Comparison of ENCODE assay signal across 25 mouse cellular contexts in genomic region chr11:68083562-68083961, GRCm38 (mm10).
DNase-seq lines count a peak whose midpoint lies in the region; ATAC-seq and TF ChIP-seq lines count a peak whose summit lies in the region.
"Had no signal": no experiment of that assay in that cellular context is flagged by ENCODE, and none has a peak within 500 bp of the region (broad histone marks: within the 10 kb centered on the region; RNA-seq: fewer than 3 reads in every experiment).

No protein-coding gene starts in this region.

- 52% methylated on average over 6 of the region's 6 CpGs for WGBS in embryonic facial prominence, embryonic 14.5 days
- 90% methylated on average over 6 of the region's 6 CpGs for WGBS in embryonic facial prominence, embryonic 10.5 days
- WGBS in midbrain, embryonic 14.5 days, result 88% methylated on average over 6 of the region's 6 CpGs
- 95% methylated on average over 6 of the region's 6 CpGs for WGBS in midbrain, embryonic 10.5 days
- WGBS in lung, postnatal 0 days, result 71% methylated on average over 6 of the region's 6 CpGs

- TF ChIP-seq CTCF in lung, postnatal 0 days (IDR thresholded peaks at IDR 0.05), result no peak

- no peak overlapping the region for H3K4me3 ChIP-seq in embryonic facial prominence, embryonic 14.5 days (ENCODE audit: low read depth, low read length)
- H3K4me3 ChIP-seq in embryonic facial prominence, embryonic 10.5 days, result no peak overlapping the region
- H3K4me3 ChIP-seq in midbrain, embryonic 14.5 days (replicated peaks; ENCODE audit: low read depth, low read length), result no peak overlapping the region
- H3K4me3 ChIP-seq in midbrain, embryonic 10.5 days, result no peak overlapping the region
- no peak overlapping the region for H3K4me3 ChIP-seq in lung, postnatal 0 days (ENCODE audit: low read depth, low read length)
- H3K4me3 ChIP-seq: embryonic facial prominence, embryonic 13.5 days; forebrain, embryonic 10.5 days; heart, adult 2 months; kidney, embryonic 15.5 days; left cerebral cortex, adult 2 months; megakaryocyte, embryonic 14.5 days had no signal

- H3K4me2 ChIP-seq in embryonic facial prominence, embryonic 14.5 days (ENCODE audit: low read depth, low read length), result no peak overlapping the region
- no peak overlapping the region for H3K4me2 ChIP-seq in midbrain, embryonic 14.5 days (ENCODE audit: low read length)
- H3K4me2 ChIP-seq in lung, postnatal 0 days (replicated peaks; ENCODE audit: low read depth, low read length), result no peak overlapping the region
- H3K4me2 ChIP-seq: embryonic facial prominence, embryonic 13.5 days; kidney, embryonic 15.5 days had no signal

- no peak overlapping the region for H3K9ac ChIP-seq in embryonic facial prominence, embryonic 14.5 days (ENCODE audit: low read depth, low read length)
- H3K9ac ChIP-seq in midbrain, embryonic 14.5 days (replicated peaks; ENCODE audit: low read length), result no peak overlapping the region
- H3K9ac ChIP-seq in lung, postnatal 0 days (replicated peaks; ENCODE audit: low read depth), result no peak overlapping the region
- H3K9ac ChIP-seq: embryonic facial prominence, embryonic 13.5 days; kidney, embryonic 15.5 days had no signal

- no peaks in the 10 kb centered on the region for H3K27me3 ChIP-seq in embryonic facial prominence, embryonic 14.5 days (replicated peaks; ENCODE audit: control insufficient read depth, insufficient read depth, low read length)
- no peaks in the 10 kb centered on the region for H3K27me3 ChIP-seq in embryonic facial prominence, embryonic 10.5 days (replicated peaks; ENCODE audit: low read depth, poor library complexity, severe bottlenecking)
- no peaks in the 10 kb centered on the region for H3K27me3 ChIP-seq in midbrain, embryonic 14.5 days (ENCODE audit: control insufficient read depth, insufficient read depth, low read length)
- no peaks in the 10 kb centered on the region for H3K27me3 ChIP-seq in midbrain, embryonic 10.5 days (ENCODE audit: low read depth, poor library complexity, severe bottlenecking)
- H3K27me3 ChIP-seq in lung, postnatal 0 days (replicated peaks; ENCODE audit: insufficient read depth, low read length), result no peaks in the 10 kb centered on the region
- H3K27me3 ChIP-seq: CH12.LX; embryonic facial prominence, embryonic 13.5 days; kidney, embryonic 15.5 days; megakaryocyte, embryonic 14.5 days had no signal

- DNase-seq in embryonic facial prominence, embryonic 14.5 days (ENCODE audit: low spot score), result peak; percentile 65
- DNase-seq in embryonic facial prominence, embryonic 10.5 days (ENCODE audit: low spot score), result no peak
- peak; percentile 16 for DNase-seq in midbrain, embryonic 14.5 days
- DNase-seq in midbrain, embryonic 10.5 days (ENCODE audit: low spot score), result no peak
- peak; percentile 38 for DNase-seq in Muller cell, postnatal 12 days (ENCODE audit: inconsistent ontology term)
- DNase-seq in mesoderm, embryonic 11.5 days (ENCODE audit: low read depth, low spot score), result peak; percentile 30
- no peak for DNase-seq in cerebellum, adult 9-10 months
- no peak for DNase-seq in lung, postnatal 0 days (ENCODE audit: low spot score)
- DNase-seq: adrenal gland, adult 8-10 months; cerebellum, adult 9-11 months; gastrocnemius, postnatal 10 days; heart, adult 2 months; heart, postnatal 36 days; kidney, postnatal 4 days; layer of hippocampus, adult 9-11 months; left cerebral cortex, postnatal 4 days; lung, adult 18-20 months; right cerebral cortex, postnatal 4 days had no signal

- no peaks in the 10 kb centered on the region for H3K36me3 ChIP-seq in embryonic facial prominence, embryonic 14.5 days (ENCODE audit: control insufficient read depth, insufficient read depth, low read length)
- H3K36me3 ChIP-seq in embryonic facial prominence, embryonic 10.5 days (replicated peaks), result no peaks in the 10 kb centered on the region
- H3K36me3 ChIP-seq in midbrain, embryonic 14.5 days (ENCODE audit: control insufficient read depth, insufficient read depth, low read length), result no peaks in the 10 kb centered on the region
- H3K36me3 ChIP-seq in midbrain, embryonic 10.5 days, result no peaks in the 10 kb centered on the region
- H3K36me3 ChIP-seq in lung, postnatal 0 days (ENCODE audit: insufficient read depth, low read length), result no peaks in the 10 kb centered on the region
- H3K36me3 ChIP-seq: embryonic facial prominence, embryonic 13.5 days; forebrain, embryonic 10.5 days; kidney, embryonic 15.5 days had no signal

- no peak overlapping the region for H3K27ac ChIP-seq in embryonic facial prominence, embryonic 14.5 days (replicated peaks; ENCODE audit: low read depth, low read length)
- H3K27ac ChIP-seq in embryonic facial prominence, embryonic 10.5 days (replicated peaks), result no peak overlapping the region
- H3K27ac ChIP-seq in midbrain, embryonic 14.5 days (replicated peaks; ENCODE audit: low read depth, low read length), result 0 out of 2 replicates have a peak overlapping the region, but pooled peaks have one; percentile 26
- H3K27ac ChIP-seq in midbrain, embryonic 10.5 days (replicated peaks), result no peak overlapping the region
- H3K27ac ChIP-seq in lung, postnatal 0 days (ENCODE audit: low read length), result no peak overlapping the region
- H3K27ac ChIP-seq: embryonic facial prominence, embryonic 13.5 days; forebrain, embryonic 10.5 days; heart, adult 2 months; kidney, embryonic 15.5 days; left cerebral cortex, adult 2 months had no signal

- H3K4me1 ChIP-seq in embryonic facial prominence, embryonic 14.5 days (ENCODE audit: control insufficient read depth, insufficient read depth, low read length), result peaks cover 10% of the 10 kb centered on the region; the same call in 1 of the 2 replicates
- H3K4me1 ChIP-seq in embryonic facial prominence, embryonic 10.5 days, result peaks cover 6% of the 10 kb centered on the region
- no peaks in the 10 kb centered on the region for H3K4me1 ChIP-seq in midbrain, embryonic 14.5 days (ENCODE audit: control insufficient read depth, insufficient read depth, low read length)
- no peaks in the 10 kb centered on the region for H3K4me1 ChIP-seq in midbrain, embryonic 10.5 days
- no peaks in the 10 kb centered on the region for H3K4me1 ChIP-seq in lung, postnatal 0 days (ENCODE audit: insufficient read depth, low read depth, low read length)
- H3K4me1 ChIP-seq: embryonic facial prominence, embryonic 13.5 days had no signal

- no peak for TF ChIP-seq EP300 in lung, postnatal 0 days (IDR thresholded peaks at IDR 0.05)

- H3K9me3 ChIP-seq in embryonic facial prominence, embryonic 14.5 days (ENCODE audit: control insufficient read depth, low read length), result no peaks in the 10 kb centered on the region
- H3K9me3 ChIP-seq in embryonic facial prominence, embryonic 10.5 days, result no peaks in the 10 kb centered on the region
- no peaks in the 10 kb centered on the region for H3K9me3 ChIP-seq in midbrain, embryonic 14.5 days (ENCODE audit: control insufficient read depth, low read length)
- H3K9me3 ChIP-seq in midbrain, embryonic 10.5 days (replicated peaks), result peaks cover 5% of the 10 kb centered on the region; the same call in 1 of the 2 replicates
- H3K9me3 ChIP-seq in lung, postnatal 0 days (ENCODE audit: low read length), result no peaks in the 10 kb centered on the region
- H3K9me3 ChIP-seq: kidney, embryonic 15.5 days had no signal

- no peak; the same call in 1 of the 2 replicates for ATAC-seq in embryonic facial prominence, embryonic 14.5 days (ENCODE audit: low read depth)
- no peak for ATAC-seq in midbrain, embryonic 14.5 days (ENCODE audit: low FRiP score, low TSS enrichment)
- ATAC-seq in lung, postnatal 0 days, result no peak
- ATAC-seq: inflammation-experienced regulatory T-cells, adult 6 months had no signal

Comparison
In these comparisons a context has a peak if more than half of its experiments do, and no peak if none do; other contexts are left out.
1. DNase-seq: peak in embryonic facial prominence, embryonic 14.5 days (single experiment), midbrain, embryonic 14.5 days (single experiment), Muller cell, postnatal 12 days (single experiment) and mesoderm, embryonic 11.5 days (single experiment); none in embryonic facial prominence, embryonic 10.5 days (single experiment), midbrain, embryonic 10.5 days (single experiment), cerebellum, adult 9-10 months (single experiment) and lung, postnatal 0 days (single experiment).